Mouse (Mus musculus): ENCODE measurements around the gene Olfr44.

Olfr44 gene

GRCm38 (mm10) chr9:39493895-39494294 is at the start of gene Olfr44:
Gene Olfr44 (minus strand): TSS chr9:39493995.
- no peak for TF ChIP-seq POU5F1 (IDR thresholded peaks at IDR 0.05; ENCODE audit: borderline replicate concordance, low read length)
- no peaks in the 10 kb centered on the region for H3K27me3 ChIP-seq (ENCODE audit: insufficient read depth, low read length)
- H3K4me1 ChIP-seq (replicated peaks; ENCODE audit: low read depth, low read length) = no peaks in the 10 kb centered on the region

GRCm38 (mm10) chr9:39523616-39524285 is 30.0 kb upstream of the Olfr44 start:
- no peaks in the 10 kb centered on the region for H3K36me3 ChIP-seq (ENCODE audit: insufficient read depth, low read length)
- H3K9me3 ChIP-seq (ENCODE audit: low read length) = no peaks in the 10 kb centered on the region
- no peaks in the 10 kb centered on the region for H3K27me3 ChIP-seq (ENCODE audit: insufficient read depth, low read length)
- no peak overlapping the region for H3K4me3 ChIP-seq (replicated peaks; ENCODE audit: low read length)
- no peak for TF ChIP-seq NANOG (IDR thresholded peaks at IDR 0.05; ENCODE audit: borderline replicate concordance, low read length)
- TF ChIP-seq POU5F1 (IDR thresholded peaks at IDR 0.05; ENCODE audit: borderline replicate concordance, low read length) = no peak
- no peak for TF ChIP-seq CTCF (conservative IDR thresholded peaks at IDR 0.05; ENCODE audit: low read length)
- no peaks in the 10 kb centered on the region for H3K4me1 ChIP-seq (replicated peaks; ENCODE audit: low read depth, low read length)

More at GRCm38 (mm10) chr9:39493895-39494294, at the start of gene Olfr44:
- Histone ChIP-seq H3K36me3 (ENCODE audit: insufficient read depth, low read length) (no peaks in the 10 kb centered on the region), H3K9me3 (ENCODE audit: low read length) (no peaks in the 10 kb centered on the region), H3K4me3 (replicated peaks; ENCODE audit: low read length) (no peak within 1 kb of the TSS)

- Histone ChIP-seq H3K27me3 (ENCODE audit: insufficient read depth, low read length) (no peaks in the 10 kb centered on the region), H3K4me1 (replicated peaks; ENCODE audit: low read depth, low read length) (no peaks in the 10 kb centered on the region), H3K4me3 (replicated peaks; ENCODE audit: low read length) (no peak overlapping the region), H3K9me3 (ENCODE audit: low read length) (no peaks in the 10 kb centered on the region), H3K36me3 (ENCODE audit: insufficient read depth, low read length) (no peaks in the 10 kb centered on the region)
- no peak for TF ChIP-seq CTCF (conservative IDR thresholded peaks at IDR 0.05; ENCODE audit: low read length)
- TF ChIP-seq POU5F1 (IDR thresholded peaks at IDR 0.05; ENCODE audit: borderline replicate concordance, low read length) = no peak
- TF ChIP-seq NANOG (IDR thresholded peaks at IDR 0.05; ENCODE audit: borderline replicate concordance, low read length) = no peak
Observed at GRCm38 (mm10) chr9:39518595-39518994, 24.8 kb upstream of the Olfr44 start.

GRCm38 (mm10) chr9:39515531-39515930 is 21.7 kb upstream of the Olfr44 start, which contains the start of gene Olfr957:
Gene Olfr957 (minus strand): TSS chr9:39515809.
- no peak for TF ChIP-seq POU5F1 (IDR thresholded peaks at IDR 0.05; ENCODE audit: borderline replicate concordance, low read length)
- no peak for TF ChIP-seq CTCF (conservative IDR thresholded peaks at IDR 0.05; ENCODE audit: low read length)
- no peak for TF ChIP-seq NANOG (IDR thresholded peaks at IDR 0.05; ENCODE audit: borderline replicate concordance, low read length)
- H3K36me3 ChIP-seq (ENCODE audit: insufficient read depth, low read length) = no peaks in the 10 kb centered on the region
- no peaks in the 10 kb centered on the region for H3K9me3 ChIP-seq (ENCODE audit: low read length)
- H3K4me1 ChIP-seq (replicated peaks; ENCODE audit: low read depth, low read length) = no peaks in the 10 kb centered on the region
- H3K27me3 ChIP-seq (ENCODE audit: insufficient read depth, low read length) = no peaks in the 10 kb centered on the region
- no peak within 1 kb of the TSS for H3K4me3 ChIP-seq (replicated peaks; ENCODE audit: low read length)

GRCm38 (mm10) chr9:39509412-39509811 is 15.6 kb upstream of the Olfr44 start:
- TF ChIP-seq POU5F1 (IDR thresholded peaks at IDR 0.05; ENCODE audit: borderline replicate concordance, low read length) (no peak), CTCF (conservative IDR thresholded peaks at IDR 0.05; ENCODE audit: low read length) (no peak), NANOG (IDR thresholded peaks at IDR 0.05; ENCODE audit: borderline replicate concordance, low read length) (no peak)
- H3K9me3 ChIP-seq (ENCODE audit: low read length) = no peaks in the 10 kb centered on the region
- H3K27me3 ChIP-seq (ENCODE audit: insufficient read depth, low read length) = no peaks in the 10 kb centered on the region
- no peaks in the 10 kb centered on the region for H3K36me3 ChIP-seq (ENCODE audit: insufficient read depth, low read length)
- no peaks in the 10 kb centered on the region for H3K4me1 ChIP-seq (replicated peaks; ENCODE audit: low read depth, low read length)
- no peak overlapping the region for H3K4me3 ChIP-seq (replicated peaks; ENCODE audit: low read length)

GRCm38 (mm10) chr9:39508998-39509397 is 15.2 kb upstream of the Olfr44 start:
- TF ChIP-seq CTCF (conservative IDR thresholded peaks at IDR 0.05; ENCODE audit: low read length) (peak; percentile 54), POU5F1 (IDR thresholded peaks at IDR 0.05; ENCODE audit: borderline replicate concordance, low read length) (no peak)
- H3K36me3 ChIP-seq (ENCODE audit: insufficient read depth, low read length) = no peaks in the 10 kb centered on the region
- no peaks in the 10 kb centered on the region for H3K27me3 ChIP-seq (ENCODE audit: insufficient read depth, low read length)
- H3K4me1 ChIP-seq (replicated peaks; ENCODE audit: low read depth, low read length) = no peaks in the 10 kb centered on the region
- H3K9me3 ChIP-seq (ENCODE audit: low read length) = no peaks in the 10 kb centered on the region
- H3K4me3 ChIP-seq (replicated peaks; ENCODE audit: low read length) = no peak overlapping the region

- Histone ChIP-seq H3K4me3 (replicated peaks; ENCODE audit: low read length) (no peak within 1 kb of the TSS), H3K9me3 (ENCODE audit: low read length) (no peaks in the 10 kb centered on the region), H3K27me3 (ENCODE audit: insufficient read depth, low read length) (no peaks in the 10 kb centered on the region), H3K4me1 (replicated peaks; ENCODE audit: low read depth, low read length) (no peaks in the 10 kb centered on the region), H3K36me3 (ENCODE audit: insufficient read depth, low read length) (no peaks in the 10 kb centered on the region)
- no peak for TF ChIP-seq NANOG (IDR thresholded peaks at IDR 0.05; ENCODE audit: borderline replicate concordance, low read length)
Observed at GRCm38 (mm10) chr9:39471844-39472243, 22.0 kb downstream of the Olfr44 start, which contains the start of gene Olfr955. Gene Olfr955 (minus strand): TSS chr9:39471944.

GRCm38 (mm10) chr9:39456401-39456800 is 37.4 kb downstream of the Olfr44 start, which contains the start of gene Olfr954:
Gene Olfr954 (plus strand): TSS chr9:39456701.
- TF ChIP-seq POU5F1 (IDR thresholded peaks at IDR 0.05; ENCODE audit: borderline replicate concordance, low read length) (no peak), CTCF (conservative IDR thresholded peaks at IDR 0.05; ENCODE audit: low read length) (no peak), NANOG (IDR thresholded peaks at IDR 0.05; ENCODE audit: borderline replicate concordance, low read length) (no peak)
- Histone ChIP-seq H3K4me1 (replicated peaks; ENCODE audit: low read depth, low read length) (no peaks in the 10 kb centered on the region), H3K9me3 (ENCODE audit: low read length) (no peaks in the 10 kb centered on the region), H3K27me3 (ENCODE audit: insufficient read depth, low read length) (no peaks in the 10 kb centered on the region), H3K4me3 (replicated peaks; ENCODE audit: low read length) (no peak within 1 kb of the TSS), H3K36me3 (ENCODE audit: insufficient read depth, low read length) (no peaks in the 10 kb centered on the region)

Data from E14TG2a.4 (cell line).